Mouse (Mus musculus): ENCODE measurements around the gene Gpr4.

GRCm38 (mm10) chr7:19235092-19235671, 22.8 kb downstream of the Gpr4 start:
- TF ChIP-seq POLR2A (IDR thresholded peaks at IDR 0.05; ENCODE audit: extremely low read depth, insufficient read depth, low read length) (no peak), CTCF (IDR thresholded peaks at IDR 0.05; ENCODE audit: extremely low read depth, insufficient read depth, low read length) (no peak)
